Mouse (Mus musculus) forebrain, embryonic 14.5 days (tissue): Measurements from ENCODE around the gene Lgals8. TPM values are rescaled to one million over a fixed set of nuclear protein-coding genes. Genes with fewer than 3 reads are reported as not detected.
A peak's percentile ranks its signal among the peaks of the same experiment; 100 is the strongest.

Source experiments
- ATAC-seq: fragments of 200-750 bp; cut with Nextera tagmentation; 2 replicates; pipeline ENCODE4 v1.8.0; 2017; ENCODE audit warnings: mild to moderate bottlenecking, moderate library complexity
- DNase-seq: peaks from one replicate; pipeline ENCODE4 v3.0.0-alpha.2; 2015; ENCODE audit warnings: low spot score
- H3K27ac ChIP-seq: fragments of 300-500 bp; sonication (generic); 2 replicates; pipeline ENCODE4 v1.5.1; 2014; ENCODE audit warnings: low read depth, mild to moderate bottlenecking, control low read depth, low read length, moderate library complexity
- H3K27me3 ChIP-seq: fragments of 300-500 bp; sonication (generic); replicated peaks from 2 replicates; pipeline ENCODE4 v1.6.1; 2014; ENCODE audit warnings: low read length, control low read depth, mixed read lengths; ENCODE audit not compliant: control insufficient read depth, insufficient read depth
- H3K36me3 ChIP-seq: fragments of 300-500 bp; sonication (generic); 2 replicates; pipeline ENCODE4 v1.6.1; 2014; ENCODE audit warnings: low read length, control low read depth; ENCODE audit not compliant: control insufficient read depth, insufficient read depth
- H3K4me1 ChIP-seq: fragments of 300-500 bp; sonication (generic); 2 replicates; pipeline ENCODE4 v1.6.1; 2014; ENCODE audit warnings: antibody characterized with exemption, low read length, control low read depth; ENCODE audit not compliant: control insufficient read depth, insufficient read depth
- H3K4me2 ChIP-seq: fragments of 300-500 bp; sonication (generic); 2 replicates; pipeline ENCODE4 v1.6.1; 2014; ENCODE audit warnings: mild to moderate bottlenecking, control low read depth, low read length
- H3K4me3 ChIP-seq: fragments of 300-500 bp; sonication (generic); 2 replicates; pipeline ENCODE4 v1.5.1; 2014; ENCODE audit warnings: low read depth, low read length, control low read depth
- H3K9ac ChIP-seq: fragments of 300-500 bp; sonication (generic); 2 replicates; pipeline ENCODE4 v1.6.1; 2014; ENCODE audit warnings: mild to moderate bottlenecking, low read length, control low read depth, moderate library complexity
- H3K9me3 ChIP-seq: fragments of 300-500 bp; sonication (generic); replicated peaks from 2 replicates; pipeline ENCODE4 v1.6.1; 2016; ENCODE audit warnings: low read length, control low read depth, mixed read lengths; ENCODE audit not compliant: control insufficient read depth
- WGBS: fragments of 180-500 bp; shearing (Covaris S2); extraction: QIAGEN DNeasy Blood & Tissue Kit; methylation state at CpG from one replicate; pipeline ENCODE4 v1.1.7; 2014; 5-methylcytosine and 5-hydroxymethylcytosine counted together
- polyA plus RNA-seq: library from polyadenylated mRNA; unstranded; fragments of >200 nt; fragmentation: Nextera tagmentation; extraction: Ambion mirVana; gene quantifications from 2 replicates; pipeline ENCODE4 v1.2.1, GENCODE M21; 2014

Lgals8 gene
- polyA plus RNA-seq: 10.7 and 15.6 TPM in 2 replicates

GRCm38 (mm10) chr13:12464844-12465243, at the start of gene Lgals8:
Gene Lgals8, minus strand, starts transcription at chr13:12464944.
- H3K4me2 ChIP-seq: no peak within 1 kb of the TSS
- H3K9ac ChIP-seq: no peak within 1 kb of the TSS
- no peak within 1 kb of the TSS for H3K4me3 ChIP-seq
- 84% methylated on average over 1 of the region's 1 CpGs for WGBS
- H3K27me3 ChIP-seq: no peaks in the 10 kb centered on the region
- ATAC-seq: no peak
- no peak within 1 kb of the TSS for H3K27ac ChIP-seq
- H3K36me3 ChIP-seq: no peaks in the 10 kb centered on the region
- no peaks in the 10 kb centered on the region for H3K9me3 ChIP-seq
- no peak for DNase-seq
- H3K4me1 ChIP-seq: peaks cover 10% of the 10 kb centered on the region

DNA sequence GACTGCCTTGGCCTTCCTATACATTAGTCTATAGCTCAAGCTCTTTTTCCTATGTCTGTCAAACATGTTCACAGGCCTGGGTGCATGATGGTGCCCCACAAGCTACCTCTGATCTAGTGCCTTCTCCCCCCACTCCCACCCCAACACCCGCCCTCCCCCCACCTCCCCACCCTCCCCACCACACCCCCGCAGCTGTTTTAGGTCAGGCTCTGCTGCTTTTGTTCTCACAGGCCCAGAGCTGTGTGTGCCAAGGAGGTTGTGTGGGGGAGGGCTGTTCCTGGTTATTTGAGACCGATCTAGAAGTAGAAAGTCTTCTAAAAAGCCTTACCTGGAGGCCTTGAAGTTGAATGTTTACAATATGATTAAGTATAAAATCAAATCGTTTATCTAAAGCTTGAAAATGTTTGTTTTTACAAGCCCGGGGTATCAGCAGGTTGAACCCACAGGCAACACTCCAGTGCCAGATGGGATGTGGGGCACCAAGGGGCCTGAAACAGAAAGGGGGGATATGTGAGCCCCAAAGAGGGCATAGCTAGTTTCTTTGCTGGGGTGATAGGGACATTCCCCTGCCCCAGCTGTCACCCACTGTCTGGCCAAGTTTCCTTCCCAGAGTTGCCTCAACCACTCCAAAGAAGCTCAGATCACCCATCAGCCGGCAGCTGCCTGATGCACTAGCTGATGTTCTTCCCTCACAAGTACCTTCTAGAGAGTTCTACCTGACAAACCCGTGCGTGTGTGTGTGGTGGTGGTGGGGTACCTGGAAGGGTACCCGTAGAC, 46.6 kb upstream of the Lgals8 start:
- no peak overlapping the region for H3K4me3 ChIP-seq
- 72% methylated on average over 9 of the region's 9 CpGs for WGBS
- H3K9me3 ChIP-seq: no peaks in the 10 kb centered on the region
- H3K4me2 ChIP-seq: no peak overlapping the region
- H3K36me3 ChIP-seq: no peaks in the 10 kb centered on the region
- DNase-seq (no peak), ATAC-seq (no peak)
- H3K9ac ChIP-seq: no peak overlapping the region
- H3K27me3 ChIP-seq: no peaks in the 10 kb centered on the region
- no peak overlapping the region for H3K27ac ChIP-seq
- no peaks in the 10 kb centered on the region for H3K4me1 ChIP-seq

DNA sequence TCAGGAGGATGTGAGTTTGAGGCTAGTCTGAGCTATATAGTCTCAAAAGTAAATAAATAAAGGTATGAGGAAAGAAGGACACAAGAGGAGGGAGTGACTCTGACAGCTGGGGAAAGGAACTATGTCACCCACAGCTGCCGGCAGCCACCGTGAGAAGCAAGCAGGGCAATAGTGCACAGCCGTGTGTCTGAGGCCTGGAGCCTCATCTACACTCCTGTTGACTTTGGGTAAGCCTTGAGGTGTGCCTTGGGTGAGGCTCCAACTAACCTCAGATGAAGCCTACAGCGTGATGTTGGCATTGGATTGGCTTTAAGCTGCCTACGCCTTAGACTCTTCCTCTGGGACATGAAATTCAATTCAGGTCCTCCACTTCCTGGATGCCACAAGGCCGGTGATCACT, 45.3 kb upstream of the Lgals8 start:
- ATAC-seq: no peak
- Histone ChIP-seq H3K4me2 (no peak overlapping the region), H3K36me3 (no peaks in the 10 kb centered on the region), H3K4me3 (no peak overlapping the region), H3K9ac (no peak overlapping the region), H3K27ac (no peak overlapping the region), H3K27me3 (no peaks in the 10 kb centered on the region), H3K9me3 (no peaks in the 10 kb centered on the region), H3K4me1 (no peaks in the 10 kb centered on the region)
- WGBS: 87% methylated on average over 6 of the region's 6 CpGs
- no peak for DNase-seq

GRCm38 (mm10) chr13:12507426-12507825, 42.7 kb upstream of the Lgals8 start:
- no peak overlapping the region for H3K9ac ChIP-seq
- DNase-seq (no peak), ATAC-seq (no peak)
- WGBS: 94% methylated on average over 6 of the region's 6 CpGs
- no peaks in the 10 kb centered on the region for H3K27me3 ChIP-seq
- H3K36me3 ChIP-seq: no peaks in the 10 kb centered on the region
- no peak overlapping the region for H3K4me2 ChIP-seq
- no peak overlapping the region for H3K27ac ChIP-seq
- no peaks in the 10 kb centered on the region for H3K4me1 ChIP-seq
- H3K4me3 ChIP-seq: no peak overlapping the region
- H3K9me3 ChIP-seq: no peaks in the 10 kb centered on the region

GRCm38 (mm10) chr13:12505359-12505758, 40.6 kb upstream of the Lgals8 start:
- Histone ChIP-seq H3K9ac (no peak overlapping the region), H3K27ac (no peak overlapping the region), H3K9me3 (no peaks in the 10 kb centered on the region), H3K4me3 (no peak overlapping the region), H3K4me2 (no peak overlapping the region), H3K27me3 (no peaks in the 10 kb centered on the region), H3K4me1 (no peaks in the 10 kb centered on the region), H3K36me3 (no peaks in the 10 kb centered on the region)
- ATAC-seq: no peak
- DNase-seq: no peak
- 71% methylated on average over 3 of the region's 3 CpGs for WGBS

DNA sequence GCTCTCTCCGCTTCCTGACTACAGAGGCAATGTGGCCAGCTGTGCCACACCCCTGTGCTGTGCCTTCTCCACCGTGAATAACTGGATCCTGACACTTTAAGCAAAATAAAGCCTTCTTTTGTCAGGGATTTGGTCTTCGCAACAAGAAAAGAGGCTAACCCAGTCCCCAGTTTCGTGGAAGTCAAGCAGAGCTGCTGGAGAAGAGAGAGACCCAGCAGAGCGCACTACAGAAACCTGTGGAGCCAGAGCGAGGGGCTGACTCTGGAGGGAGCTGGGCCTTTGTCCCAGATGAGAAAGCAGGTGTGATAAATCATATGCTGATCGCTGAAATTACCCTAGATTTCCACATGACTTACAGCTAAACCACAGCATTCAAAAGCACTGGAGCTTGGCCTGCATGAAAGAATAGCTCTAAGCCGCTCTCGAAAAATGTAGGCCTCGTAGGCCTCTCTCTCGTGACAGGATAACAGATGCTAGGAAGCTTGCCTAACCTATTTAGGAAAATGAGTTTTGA, 38.6 kb upstream of the Lgals8 start:
- Histone ChIP-seq H3K4me2 (no peak overlapping the region), H3K9ac (no peak overlapping the region), H3K27me3 (no peaks in the 10 kb centered on the region), H3K36me3 (no peaks in the 10 kb centered on the region), H3K27ac (peak overlapping the region; percentile 33; the same call in 1 of the 2 replicates), H3K9me3 (no peaks in the 10 kb centered on the region), H3K4me1 (no peaks in the 10 kb centered on the region), H3K4me3 (no peak overlapping the region)
- 11% methylated on average over 11 of the region's 11 CpGs for WGBS
- ATAC-seq (peak; percentile 67), DNase-seq (peak; percentile 60)

GRCm38 (mm10) chr13:12502665-12503237, 38.0 kb upstream of the Lgals8 start:
- no peaks in the 10 kb centered on the region for H3K4me1 ChIP-seq
- no peak overlapping the region for H3K4me2 ChIP-seq
- 17% methylated on average over 4 of the region's 4 CpGs for WGBS
- no peak overlapping the region for H3K4me3 ChIP-seq
- no peaks in the 10 kb centered on the region for H3K27me3 ChIP-seq
- no peak for ATAC-seq
- no peak for DNase-seq
- no peak overlapping the region for H3K9ac ChIP-seq
- no peaks in the 10 kb centered on the region for H3K36me3 ChIP-seq
- no peaks in the 10 kb centered on the region for H3K9me3 ChIP-seq
- H3K27ac ChIP-seq: peak overlapping the region; percentile 33; the same call in 1 of the 2 replicates

DNA sequence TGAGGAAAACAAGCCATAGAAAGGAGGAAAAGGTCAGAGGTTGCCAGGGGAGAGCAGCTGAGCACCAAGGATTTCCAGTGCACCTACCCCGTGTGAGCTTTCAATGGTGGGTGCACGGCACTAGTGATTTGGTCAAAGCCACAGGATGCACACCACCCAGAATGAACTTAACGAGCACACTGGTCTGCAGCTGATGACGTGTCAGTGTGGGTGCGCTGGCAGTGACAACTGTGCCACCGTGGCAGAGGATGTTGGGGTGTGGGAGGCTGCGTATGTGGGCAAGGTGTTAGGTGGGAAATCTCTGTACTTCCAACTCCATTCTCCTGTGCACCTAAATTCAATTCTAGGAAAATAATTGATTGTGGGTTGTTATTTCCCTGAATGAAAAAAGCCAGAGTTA, 34.4 kb upstream of the Lgals8 start:
- H3K4me1 ChIP-seq: no peaks in the 10 kb centered on the region
- no peaks in the 10 kb centered on the region for H3K9me3 ChIP-seq
- no peak for ATAC-seq
- 59% methylated on average over 7 of the region's 7 CpGs for WGBS
- H3K36me3 ChIP-seq: no peaks in the 10 kb centered on the region
- no peak overlapping the region for H3K9ac ChIP-seq
- H3K27ac ChIP-seq: no peak overlapping the region
- no peak overlapping the region for H3K4me3 ChIP-seq
- H3K27me3 ChIP-seq: no peaks in the 10 kb centered on the region
- no peak overlapping the region for H3K4me2 ChIP-seq
- no peak for DNase-seq

- H3K4me1 ChIP-seq: no peaks in the 10 kb centered on the region
- no peak overlapping the region for H3K27ac ChIP-seq
- 50% methylated on average over 7 of the region's 8 CpGs for WGBS
- no peak for DNase-seq
- H3K36me3 ChIP-seq: no peaks in the 10 kb centered on the region
- H3K27me3 ChIP-seq: no peaks in the 10 kb centered on the region
- H3K4me3 ChIP-seq: no peak overlapping the region
- ATAC-seq: no peak
- H3K9ac ChIP-seq: no peak overlapping the region
- H3K4me2 ChIP-seq: no peak overlapping the region
- no peaks in the 10 kb centered on the region for H3K9me3 ChIP-seq
Observed at GRCm38 (mm10) chr13:12497809-12498208, 33.1 kb upstream of the Lgals8 start.
